Mouse (Mus musculus): ENCODE data around the gene Mnt. TPM values are rescaled to one million over a fixed set of nuclear protein-coding genes. Genes with fewer than 3 reads are reported as not detected.

Mnt gene
- polyA plus RNA-seq, 1 experiment from 2014 or later, result 4.8 TPM

DNA sequence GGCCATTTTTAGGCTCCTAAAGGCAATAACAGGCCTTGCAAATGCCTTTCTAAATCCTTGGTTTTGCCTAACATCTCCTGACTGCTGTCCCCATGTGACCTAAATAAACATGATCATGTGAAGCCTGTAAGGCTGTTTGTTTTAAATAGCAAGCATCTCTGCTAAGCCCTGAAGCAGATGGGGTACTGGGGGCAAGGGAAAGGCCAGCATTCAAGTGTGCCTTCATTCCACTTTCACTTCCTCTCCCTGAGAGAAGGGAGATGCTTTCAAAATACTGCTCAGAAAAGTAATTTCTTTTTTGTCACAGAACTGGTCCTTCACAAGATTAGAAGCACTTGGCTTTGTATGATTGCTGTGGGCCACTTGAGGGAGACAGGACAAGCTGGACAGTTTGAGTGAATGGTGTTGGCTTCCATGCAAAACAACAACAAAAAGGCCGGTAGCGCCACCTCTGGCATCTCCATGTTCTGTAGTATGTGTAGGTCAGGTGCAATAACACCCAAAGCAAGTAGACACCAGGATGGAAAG lies 2.3 kb upstream of the Mnt start:
- no peaks in the 10 kb centered on the region for H3K36me3 ChIP-seq (ENCODE audit: control insufficient read depth, insufficient read depth, low read length)
- H3K27ac ChIP-seq (replicated peaks; ENCODE audit: low read depth, low read length), result no peak overlapping the region
- 28% methylated on average over 2 of the region's 2 CpGs for WGBS
- no peak overlapping the region for H3K4me3 ChIP-seq (ENCODE audit: low read depth, low read length)
- H3K9ac ChIP-seq (ENCODE audit: low read depth, low read length), result no peak overlapping the region
- H3K27me3 ChIP-seq (replicated peaks; ENCODE audit: control insufficient read depth, insufficient read depth, low read length), result no peaks in the 10 kb centered on the region; the same call in 1 of the 2 replicates
- no peaks in the 10 kb centered on the region for H3K9me3 ChIP-seq (ENCODE audit: control insufficient read depth, low read length)
- H3K4me2 ChIP-seq (ENCODE audit: low read depth, low read length), result no peak overlapping the region
- ATAC-seq (ENCODE audit: low read depth), result no peak
- DNase-seq (ENCODE audit: low spot score), result no peak
- H3K4me1 ChIP-seq (ENCODE audit: control insufficient read depth, insufficient read depth, low read length), result peaks cover 13% of the 10 kb centered on the region

DNA sequence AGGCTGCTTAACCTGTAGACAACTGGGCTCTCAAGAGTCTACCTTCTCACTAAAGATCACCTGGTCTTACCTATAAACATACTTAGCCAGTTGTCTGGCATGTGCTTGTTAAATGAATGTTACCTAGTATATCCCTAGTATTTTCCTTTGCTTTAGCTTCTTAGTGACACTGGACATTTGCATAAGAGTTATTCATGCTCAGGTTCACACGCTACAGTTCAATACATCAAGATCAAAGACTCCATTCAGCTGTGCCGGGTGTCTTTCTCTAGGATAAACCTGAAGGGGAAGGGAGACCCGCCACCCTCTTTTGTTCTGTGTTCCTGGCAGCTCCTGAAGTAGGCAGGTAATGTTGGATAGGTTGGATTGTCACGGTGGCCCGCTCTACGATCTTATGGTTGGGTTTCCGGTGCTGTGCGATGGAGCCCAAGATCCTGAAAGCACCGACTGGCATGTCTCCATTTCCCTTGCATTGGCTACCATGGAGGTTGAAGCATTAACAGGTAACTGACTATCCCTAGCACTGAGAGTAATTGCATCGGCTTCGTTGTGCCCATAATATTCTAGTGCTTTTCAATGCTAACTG lies 1.7 kb upstream of the Mnt start:
- Histone ChIP-seq H3K4me3 (ENCODE audit: low read depth, low read length) (peak overlapping the region; percentile 82), H3K4me2 (ENCODE audit: low read depth, low read length) (peak overlapping the region; percentile 87), H3K27me3 (replicated peaks; ENCODE audit: control insufficient read depth, insufficient read depth, low read length) (no peaks in the 10 kb centered on the region; the same call in 1 of the 2 replicates), H3K4me1 (ENCODE audit: control insufficient read depth, insufficient read depth, low read length) (peaks cover 19% of the 10 kb centered on the region), H3K27ac (replicated peaks; ENCODE audit: low read depth, low read length) (no peak overlapping the region), H3K9ac (ENCODE audit: low read depth, low read length) (peak overlapping the region; percentile 36; the same call in 1 of the 2 replicates), H3K36me3 (ENCODE audit: control insufficient read depth, insufficient read depth, low read length) (no peaks in the 10 kb centered on the region), H3K9me3 (ENCODE audit: control insufficient read depth, low read length) (no peaks in the 10 kb centered on the region)
- no peak for ATAC-seq (ENCODE audit: low read depth)
- no peak for DNase-seq (ENCODE audit: low spot score)
- 14% methylated on average over 11 of the region's 11 CpGs for WGBS

DNA sequence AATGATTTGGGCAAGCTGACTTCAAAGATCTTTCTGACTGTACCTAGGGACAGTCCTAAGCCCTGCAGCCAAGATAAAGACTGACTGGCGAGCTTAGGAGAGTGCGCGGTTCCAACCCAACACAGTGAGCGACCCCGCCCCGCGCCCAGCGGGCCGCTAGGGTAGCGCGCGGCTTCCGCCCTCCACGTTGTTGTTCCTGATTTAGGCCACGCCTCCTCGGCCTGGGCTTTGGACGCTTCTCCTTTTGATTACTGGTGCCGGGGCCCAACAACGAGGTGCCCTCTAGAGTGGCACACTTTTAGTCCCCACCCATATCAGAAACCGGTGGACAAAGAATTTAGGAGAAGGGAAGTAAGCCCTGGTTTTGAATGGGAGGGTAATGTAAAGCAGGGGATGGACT lies 908 bp upstream of the Mnt start:
- peak overlapping the region; percentile 82 for H3K4me3 ChIP-seq (ENCODE audit: low read depth, low read length)
- peak overlapping the region; percentile 87 for H3K4me2 ChIP-seq (ENCODE audit: low read depth, low read length)
- H3K4me1 ChIP-seq (ENCODE audit: control insufficient read depth, insufficient read depth, low read length), result peaks cover 22% of the 10 kb centered on the region
- H3K27me3 ChIP-seq (replicated peaks; ENCODE audit: control insufficient read depth, insufficient read depth, low read length), result no peaks in the 10 kb centered on the region; the same call in 1 of the 2 replicates
- peak; percentile 28 for ATAC-seq (ENCODE audit: low read depth)
- peak overlapping the region; percentile 80 for H3K27ac ChIP-seq (replicated peaks; ENCODE audit: low read depth, low read length)
- H3K36me3 ChIP-seq (ENCODE audit: control insufficient read depth, insufficient read depth, low read length), result no peaks in the 10 kb centered on the region
- DNase-seq (ENCODE audit: low spot score), result peak; percentile 88
- WGBS, result 0% methylated on average over 20 of the region's 20 CpGs
- H3K9ac ChIP-seq (ENCODE audit: low read depth, low read length), result peak overlapping the region; percentile 36
- H3K9me3 ChIP-seq (ENCODE audit: control insufficient read depth, low read length), result no peaks in the 10 kb centered on the region

DNA sequence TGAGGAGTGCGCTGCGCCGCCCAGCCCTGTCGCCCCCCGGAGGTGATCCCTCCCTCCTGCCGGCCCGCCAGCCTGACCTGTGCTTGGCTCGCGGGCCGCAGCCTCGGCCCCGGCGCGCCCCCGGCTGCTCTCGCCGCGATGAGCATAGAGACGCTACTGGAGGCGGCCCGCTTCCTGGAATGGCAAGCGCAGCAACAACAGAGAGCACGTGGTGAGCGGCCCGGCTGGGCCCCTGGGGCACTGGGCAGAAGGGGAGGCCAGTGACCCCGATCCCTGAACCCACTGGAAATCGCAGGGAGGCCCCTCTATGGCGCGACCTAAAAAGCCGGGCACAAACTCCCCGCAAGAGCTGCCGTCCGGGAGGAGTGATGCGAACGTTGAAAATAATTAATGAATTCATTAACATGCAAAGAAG lies 478 bp downstream of the Mnt start:
- Histone ChIP-seq H3K27ac (replicated peaks; ENCODE audit: low read depth, low read length) (peak overlapping the region; percentile 97), H3K9ac (ENCODE audit: low read depth, low read length) (peak overlapping the region; percentile 83), H3K4me2 (ENCODE audit: low read depth, low read length) (peak overlapping the region; percentile 87), H3K4me3 (ENCODE audit: low read depth, low read length) (peak overlapping the region; percentile 82), H3K4me1 (ENCODE audit: control insufficient read depth, insufficient read depth, low read length) (peaks cover 22% of the 10 kb centered on the region), H3K9me3 (ENCODE audit: control insufficient read depth, low read length) (no peaks in the 10 kb centered on the region), H3K36me3 (ENCODE audit: control insufficient read depth, insufficient read depth, low read length) (no peaks in the 10 kb centered on the region), H3K27me3 (replicated peaks; ENCODE audit: control insufficient read depth, insufficient read depth, low read length) (no peaks in the 10 kb centered on the region; the same call in 1 of the 2 replicates)
- ATAC-seq (ENCODE audit: low read depth) (no peak), DNase-seq (ENCODE audit: low spot score) (peak; percentile 67)
- WGBS, result under 1% methylated on average over 35 of the region's 35 CpGs

DNA sequence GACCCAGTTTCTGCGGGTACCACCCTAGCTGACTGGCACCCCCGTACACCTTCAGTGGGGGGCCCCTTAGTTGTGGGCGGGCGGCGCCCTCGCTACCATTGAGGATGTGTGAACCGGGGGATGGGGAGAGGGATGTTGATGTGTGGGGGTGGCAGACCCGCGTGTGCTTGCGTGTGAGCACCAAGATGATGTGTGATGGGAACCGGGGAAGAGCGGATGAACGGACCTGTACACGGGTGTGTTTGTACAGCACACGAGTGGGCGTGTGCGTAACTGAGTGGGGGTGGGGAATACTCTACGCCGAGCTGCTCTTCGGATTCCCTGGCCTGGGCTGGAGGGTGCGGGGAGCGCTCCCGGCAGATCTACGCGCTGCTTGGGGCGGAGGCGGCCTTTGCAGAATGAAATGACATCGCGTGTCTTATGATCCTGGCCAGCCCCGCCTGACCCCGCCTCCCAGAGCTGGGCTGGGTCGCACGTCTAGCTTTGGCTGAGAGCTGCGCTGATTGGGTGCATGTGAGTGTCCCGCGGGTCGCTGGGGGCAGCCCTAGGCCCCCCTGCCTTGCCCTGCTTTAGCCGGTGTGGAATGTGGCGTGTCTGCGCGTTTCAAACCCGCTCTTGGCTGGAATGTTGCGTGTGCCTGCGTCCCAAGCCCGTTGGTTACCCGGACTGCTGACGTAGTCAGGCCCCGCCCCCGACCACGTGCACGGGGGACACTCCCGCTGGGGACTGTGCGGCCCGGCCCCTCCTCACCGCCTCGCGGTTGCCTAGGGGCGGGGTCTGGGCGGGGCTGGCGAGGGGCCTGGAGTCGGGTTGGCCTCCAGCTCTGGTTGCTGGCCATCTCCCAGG lies 1.1 kb downstream of the Mnt start:
- Histone ChIP-seq H3K9me3 (ENCODE audit: control insufficient read depth, low read length) (no peaks in the 10 kb centered on the region), H3K4me2 (ENCODE audit: low read depth, low read length) (peak overlapping the region; percentile 87), H3K4me3 (ENCODE audit: low read depth, low read length) (peak overlapping the region; percentile 82), H3K27ac (replicated peaks; ENCODE audit: low read depth, low read length) (peak overlapping the region; percentile 97), H3K27me3 (replicated peaks; ENCODE audit: control insufficient read depth, insufficient read depth, low read length) (no peaks in the 10 kb centered on the region; the same call in 1 of the 2 replicates), H3K4me1 (ENCODE audit: control insufficient read depth, insufficient read depth, low read length) (peaks cover 22% of the 10 kb centered on the region), H3K36me3 (ENCODE audit: control insufficient read depth, insufficient read depth, low read length) (peaks cover 3% of the 10 kb centered on the region; the same call in 1 of the 2 replicates), H3K9ac (ENCODE audit: low read depth, low read length) (peak overlapping the region; percentile 83)
- under 1% methylated on average over 40 of the region's 61 CpGs for WGBS
- DNase-seq (ENCODE audit: low spot score) (peak; percentile 99), ATAC-seq (ENCODE audit: low read depth) (peak; percentile 78)

DNA sequence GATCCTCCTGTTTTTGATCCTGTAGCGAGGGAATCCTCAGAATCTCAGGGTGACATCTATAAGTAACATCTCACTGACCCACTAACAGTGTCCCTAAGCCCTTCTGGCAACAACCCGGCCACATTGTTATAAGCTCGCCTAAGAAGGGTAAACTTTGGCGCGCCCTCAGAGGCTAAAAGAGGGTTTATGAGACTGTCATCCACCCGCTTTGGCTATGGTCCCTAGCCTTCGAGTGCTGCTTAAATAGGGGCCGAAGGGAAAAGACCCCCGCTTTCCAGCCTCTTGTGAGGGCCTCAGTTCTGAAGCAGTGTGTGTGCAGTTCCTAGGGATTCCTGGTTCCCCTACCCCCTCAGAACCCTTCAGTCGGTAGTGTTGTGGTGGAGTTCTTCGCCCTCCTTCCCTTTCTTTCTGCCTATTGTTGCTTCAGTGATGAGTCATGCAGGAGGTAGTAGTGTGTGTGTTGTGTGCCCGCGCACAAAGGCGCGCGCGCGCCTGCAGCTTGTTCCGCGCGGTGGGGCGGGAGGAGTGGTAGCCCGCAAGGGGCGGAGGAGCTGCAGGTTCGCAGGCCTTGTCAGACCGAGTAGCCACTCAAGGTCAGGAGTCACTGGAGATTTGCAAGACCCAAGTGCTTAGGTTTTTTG lies 1.9 kb downstream of the Mnt start:
- Histone ChIP-seq H3K27ac (replicated peaks; ENCODE audit: low read depth, low read length) (peak overlapping the region; percentile 97), H3K4me3 (ENCODE audit: low read depth, low read length) (peak overlapping the region; percentile 82), H3K36me3 (ENCODE audit: control insufficient read depth, insufficient read depth, low read length) (peaks cover 3% of the 10 kb centered on the region; the same call in 1 of the 2 replicates), H3K9ac (ENCODE audit: low read depth, low read length) (peak overlapping the region; percentile 70), H3K4me2 (ENCODE audit: low read depth, low read length) (peak overlapping the region; percentile 87), H3K27me3 (replicated peaks; ENCODE audit: control insufficient read depth, insufficient read depth, low read length) (no peaks in the 10 kb centered on the region; the same call in 1 of the 2 replicates), H3K4me1 (ENCODE audit: control insufficient read depth, insufficient read depth, low read length) (peaks cover 27% of the 10 kb centered on the region), H3K9me3 (ENCODE audit: control insufficient read depth, low read length) (no peaks in the 10 kb centered on the region)
- 2% methylated on average over 26 of the region's 26 CpGs for WGBS
- ATAC-seq (ENCODE audit: low read depth) (no peak), DNase-seq (ENCODE audit: low spot score) (peak; percentile 89)

DNA sequence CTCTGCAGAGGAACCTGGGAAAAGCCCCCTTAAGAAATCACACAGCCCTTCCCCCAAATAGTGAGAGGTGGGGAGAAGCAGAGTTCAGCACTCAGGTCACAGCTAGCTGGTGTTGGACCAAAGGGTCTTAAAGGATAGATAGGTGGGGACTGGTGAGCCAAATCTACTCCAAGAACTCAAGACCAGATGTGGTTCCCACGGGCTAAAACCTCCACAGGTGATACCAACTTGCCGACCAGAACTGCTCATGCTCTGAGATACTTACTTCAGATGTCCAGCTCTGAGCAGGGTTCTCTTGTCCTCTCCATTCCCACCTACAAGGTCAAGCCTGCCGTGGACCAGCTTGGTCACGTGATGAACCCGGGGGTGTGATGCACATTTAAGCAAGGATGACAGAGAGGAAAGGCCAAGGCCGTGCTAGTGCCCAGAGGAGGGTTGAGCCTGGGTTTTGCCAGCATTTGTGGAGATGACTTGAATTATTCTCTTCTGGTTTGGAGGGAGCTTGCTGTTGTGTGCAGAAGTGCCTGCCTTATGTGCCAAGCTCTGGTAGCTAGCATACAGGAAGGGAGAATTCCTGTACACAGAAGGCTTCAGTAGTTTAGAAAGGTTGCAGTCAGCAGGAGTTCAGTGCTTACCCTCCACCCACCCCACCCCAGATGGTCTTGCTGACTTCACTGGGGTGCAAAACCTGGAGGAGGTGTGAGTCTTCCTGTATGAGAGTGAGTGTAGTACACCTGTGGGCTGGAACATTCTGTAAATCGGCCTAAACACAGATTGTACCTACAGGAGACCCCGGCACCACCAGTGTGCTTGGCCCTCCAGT lies 3.0 kb downstream of the Mnt start:
- peaks cover 24% of the 10 kb centered on the region for H3K4me1 ChIP-seq (ENCODE audit: control insufficient read depth, insufficient read depth, low read length)
- no peak for DNase-seq (ENCODE audit: low spot score)
- 0 out of 2 replicates have a peak overlapping the region, but pooled peaks have one; percentile 70 for H3K9ac ChIP-seq (ENCODE audit: low read depth, low read length)
- 82% methylated on average over 8 of the region's 8 CpGs for WGBS
- peak overlapping the region; percentile 87 for H3K4me2 ChIP-seq (ENCODE audit: low read depth, low read length)
- ATAC-seq (ENCODE audit: low read depth), result no peak
- H3K27ac ChIP-seq (replicated peaks; ENCODE audit: low read depth, low read length), result peak overlapping the region; percentile 97
- peaks cover 3% of the 10 kb centered on the region; the same call in 1 of the 2 replicates for H3K36me3 ChIP-seq (ENCODE audit: control insufficient read depth, insufficient read depth, low read length)
- no peaks in the 10 kb centered on the region for H3K9me3 ChIP-seq (ENCODE audit: control insufficient read depth, low read length)
- no peaks in the 10 kb centered on the region for H3K27me3 ChIP-seq (replicated peaks; ENCODE audit: control insufficient read depth, insufficient read depth, low read length)
- H3K4me3 ChIP-seq (ENCODE audit: low read depth, low read length), result no peak overlapping the region

DNA sequence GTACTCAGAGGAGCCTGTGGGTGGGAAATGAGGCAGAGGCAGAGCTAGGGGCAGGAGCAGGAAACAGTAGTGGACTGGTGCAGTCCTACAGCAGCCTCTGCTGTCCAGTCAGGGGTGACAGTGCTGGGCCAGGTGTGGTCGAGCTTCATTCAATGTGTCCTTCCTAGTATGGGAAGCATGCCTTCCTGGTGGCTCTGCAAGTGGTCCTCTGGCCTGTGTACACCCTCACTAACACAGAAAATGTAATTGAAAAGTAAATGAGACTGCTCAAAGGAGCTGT lies 3.6 kb downstream of the Mnt start:
- Histone ChIP-seq H3K4me2 (ENCODE audit: low read depth, low read length) (no peak overlapping the region), H3K27ac (replicated peaks; ENCODE audit: low read depth, low read length) (peak overlapping the region; percentile 53)

More for the DNA sequence above, 3.6 kb downstream of the Mnt start:
- peaks cover 3% of the 10 kb centered on the region; the same call in 1 of the 2 replicates for H3K36me3 ChIP-seq (ENCODE audit: control insufficient read depth, insufficient read depth, low read length)
- WGBS, result 46% methylated on average over 1 of the region's 1 CpGs
- no peaks in the 10 kb centered on the region for H3K27me3 ChIP-seq (replicated peaks; ENCODE audit: control insufficient read depth, insufficient read depth, low read length)
- no peaks in the 10 kb centered on the region for H3K9me3 ChIP-seq (ENCODE audit: control insufficient read depth, low read length)
- H3K4me1 ChIP-seq (ENCODE audit: control insufficient read depth, insufficient read depth, low read length), result peaks cover 24% of the 10 kb centered on the region
- no peak overlapping the region for H3K9ac ChIP-seq (ENCODE audit: low read depth, low read length)
- H3K4me3 ChIP-seq (ENCODE audit: low read depth, low read length), result no peak overlapping the region
- ATAC-seq (ENCODE audit: low read depth), result no peak
- DNase-seq (ENCODE audit: low spot score), result no peak

Data from embryonic facial prominence, embryonic 14.5 days (tissue).